Mouse (Mus musculus): ENCODE data around the gene Fam171a2. TPM values are rescaled to one million over a fixed set of nuclear protein-coding genes. Genes with fewer than 3 reads are reported as not detected.

The Fam171a2 gene
- polyA plus RNA-seq, 2 experiments, result 0.17 to 1.6 TPM

DNA sequence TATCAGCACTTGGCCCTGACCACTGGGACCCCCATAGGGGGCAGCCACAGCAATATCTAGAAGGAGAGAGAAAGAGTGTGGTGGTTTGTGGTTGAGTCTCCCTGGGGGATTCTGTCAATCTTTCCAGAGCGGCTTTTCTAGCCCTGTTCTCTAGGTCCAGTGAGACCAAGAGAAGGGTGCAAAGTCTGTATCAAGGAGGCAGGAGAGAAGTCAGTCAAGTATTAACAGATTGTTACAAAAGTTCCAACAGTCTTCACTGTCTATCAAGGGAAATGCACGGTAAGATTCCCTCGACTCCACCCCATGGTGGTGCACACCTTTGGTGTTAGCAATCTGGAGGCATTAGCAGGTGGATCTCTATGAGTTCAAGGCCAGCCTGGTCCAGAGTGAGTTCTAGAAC, 14.3 kb upstream of the Fam171a2 start:
- TF ChIP-seq CTCF (IDR thresholded peaks at IDR 0.05; ENCODE audit: low read depth), result no peak
- TF ChIP-seq EP300 (IDR thresholded peaks at IDR 0.05; ENCODE audit: low read depth), result no peak
- Histone ChIP-seq H3K4me2 (ENCODE audit: low read depth) (no peak overlapping the region), H3K4me3 (ENCODE audit: insufficient read depth in 1 of 2, low read depth in 2 of 2, low read length in 2 of 2) (no peak overlapping the region), H3K9me3 (ENCODE audit: control insufficient read depth, low read length) (no peaks in the 10 kb centered on the region), H3K9ac (replicated peaks) (no peak overlapping the region), H3K27ac (no peak overlapping the region), H3K4me1 (replicated peaks; ENCODE audit: control insufficient read depth in 2 of 2, insufficient read depth in 2 of 2, low read length in 1 of 2) (peaks cover 0 to 8% of the 10 kb centered on the region in 2 experiments; a peak in 2 of 4 replicates), H3K36me3 (replicated peaks; ENCODE audit: control insufficient read depth, insufficient read depth, low read depth) (no peaks in the 10 kb centered on the region), H3K27me3 (ENCODE audit: control insufficient read depth, insufficient read depth, low read length) (no peaks in the 10 kb centered on the region)
- WGBS (ENCODE audit: insufficient replicate concordance), result 45% methylated on average over 3 of the region's 3 CpGs
- DNase-seq (ENCODE audit: low read depth in 3 of 3, low spot score in 3 of 3), result no peak
- ATAC-seq (ENCODE audit: insufficient read depth), result no peak

DNA sequence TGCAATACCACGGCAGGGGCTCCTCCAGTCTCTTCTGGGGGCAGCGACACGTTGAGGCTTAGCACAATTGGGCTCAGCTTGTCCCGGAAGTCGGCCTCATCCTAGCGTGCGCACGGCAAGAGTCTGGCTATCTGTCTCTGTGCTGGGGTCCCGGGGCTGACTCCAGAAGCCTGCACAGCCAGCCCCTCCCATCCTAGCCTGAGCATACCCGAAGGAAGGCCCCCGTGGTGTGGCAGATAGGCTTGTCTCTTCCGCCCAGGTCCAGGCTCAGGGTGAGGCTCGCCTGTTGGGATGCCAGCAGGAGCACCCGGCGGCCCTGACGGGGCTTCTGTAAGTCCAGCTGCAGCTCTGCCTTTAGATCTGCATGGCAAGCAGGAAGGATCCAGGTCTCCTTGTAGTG, 13.1 kb upstream of the Fam171a2 start:
- no peak overlapping the region for H3K4me2 ChIP-seq (ENCODE audit: low read depth)
- H3K4me3 ChIP-seq (ENCODE audit: insufficient read depth in 1 of 2, low read depth in 2 of 2, low read length in 2 of 2), result no peak overlapping the region
- H3K9me3 ChIP-seq (ENCODE audit: control insufficient read depth, low read length), result no peaks in the 10 kb centered on the region
- peaks cover 0 to 10% of the 10 kb centered on the region in 2 experiments; a peak in 2 of 4 replicates for H3K4me1 ChIP-seq (replicated peaks; ENCODE audit: control insufficient read depth in 2 of 2, insufficient read depth in 2 of 2, low read length in 1 of 2)
- ATAC-seq (ENCODE audit: insufficient read depth), result peak; percentile 46; the same call in 1 of the 2 replicates
- TF ChIP-seq EP300 (IDR thresholded peaks at IDR 0.05; ENCODE audit: low read depth) (no peak), CTCF (IDR thresholded peaks at IDR 0.05; ENCODE audit: low read depth) (no peak)
- H3K36me3 ChIP-seq (replicated peaks; ENCODE audit: control insufficient read depth, insufficient read depth, low read depth), result no peaks in the 10 kb centered on the region
- no peak overlapping the region for H3K9ac ChIP-seq (replicated peaks)
- no peak overlapping the region for H3K27ac ChIP-seq
- WGBS (ENCODE audit: insufficient replicate concordance), result 46% methylated on average over 16 of the region's 16 CpGs
- DNase-seq (ENCODE audit: low read depth in 3 of 3, low spot score in 3 of 3), result no peak
- H3K27me3 ChIP-seq (ENCODE audit: control insufficient read depth, insufficient read depth, low read length), result no peaks in the 10 kb centered on the region

DNA sequence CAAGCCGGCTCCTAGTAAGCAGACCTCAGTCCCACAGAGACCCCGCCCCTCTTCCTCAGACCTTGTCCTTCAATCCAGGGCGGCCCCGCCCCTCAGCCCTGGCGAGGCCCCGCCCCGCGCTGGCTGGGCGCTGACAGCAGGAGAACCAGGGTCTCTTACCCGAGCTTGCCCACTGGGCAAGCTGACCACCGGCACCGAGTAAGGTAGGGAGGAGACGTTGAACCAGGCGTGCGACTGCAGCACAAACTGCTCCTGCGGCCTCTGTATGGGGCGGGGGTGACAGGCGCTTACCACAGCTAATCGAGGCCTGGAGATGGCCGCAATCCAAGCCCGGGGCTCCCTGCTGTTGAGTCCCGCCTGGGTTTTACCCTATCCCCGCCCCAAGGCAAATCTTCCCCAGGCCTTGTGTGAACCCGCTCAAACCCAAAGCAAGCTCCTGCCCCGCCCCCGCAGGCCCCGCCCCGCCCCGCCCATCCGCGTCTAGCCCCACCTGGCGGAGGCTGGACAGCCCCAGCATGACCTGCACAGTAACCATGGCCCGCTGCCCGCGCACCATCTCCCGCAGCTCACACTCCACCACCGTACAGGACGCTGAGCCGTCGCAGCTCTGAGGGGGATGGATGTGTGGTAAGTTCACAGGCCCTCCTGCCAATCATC, 8.4 kb upstream of the Fam171a2 start:
- peak overlapping the region; percentile 36 to 37 for H3K4me3 ChIP-seq (ENCODE audit: insufficient read depth in 1 of 2, low read depth in 2 of 2, low read length in 2 of 2)
- WGBS (ENCODE audit: insufficient replicate concordance), result 6% methylated on average over 40 of the region's 40 CpGs
- peaks cover 3% of the 10 kb centered on the region; the same call in 1 of the 2 replicates for H3K27me3 ChIP-seq (ENCODE audit: control insufficient read depth, insufficient read depth, low read length)
- peaks cover 0 to 9% of the 10 kb centered on the region in 2 experiments; a peak in 2 of 4 replicates for H3K4me1 ChIP-seq (replicated peaks; ENCODE audit: control insufficient read depth in 2 of 2, insufficient read depth in 2 of 2, low read length in 1 of 2)
- ATAC-seq (ENCODE audit: insufficient read depth) (peak; percentile 79), DNase-seq (ENCODE audit: low read depth in 3 of 3, low spot score in 3 of 3) (peak; percentile 47 to 52 (median 48))
- H3K9me3 ChIP-seq (ENCODE audit: control insufficient read depth, low read length), result no peaks in the 10 kb centered on the region
- no peaks in the 10 kb centered on the region for H3K36me3 ChIP-seq (replicated peaks; ENCODE audit: control insufficient read depth, insufficient read depth, low read depth)
- H3K27ac ChIP-seq, result no peak overlapping the region
- TF ChIP-seq EP300 (IDR thresholded peaks at IDR 0.05; ENCODE audit: low read depth) (no peak), CTCF (IDR thresholded peaks at IDR 0.05; ENCODE audit: low read depth) (peak; percentile 73)
- H3K4me2 ChIP-seq (ENCODE audit: low read depth), result peak overlapping the region; percentile 56
- H3K9ac ChIP-seq (replicated peaks), result no peak overlapping the region

- Histone ChIP-seq H3K4me3 (ENCODE audit: insufficient read depth in 1 of 2, low read depth in 2 of 2, low read length in 2 of 2) (no peak overlapping the region), H3K27ac (no peak overlapping the region), H3K9me3 (ENCODE audit: control insufficient read depth, low read length) (no peaks in the 10 kb centered on the region), H3K27me3 (ENCODE audit: control insufficient read depth, insufficient read depth, low read length) (peaks cover 24% of the 10 kb centered on the region), H3K9ac (replicated peaks) (no peak overlapping the region), H3K4me2 (ENCODE audit: low read depth) (no peak overlapping the region), H3K36me3 (replicated peaks; ENCODE audit: control insufficient read depth, insufficient read depth, low read depth) (no peaks in the 10 kb centered on the region), H3K4me1 (replicated peaks; ENCODE audit: control insufficient read depth in 2 of 2, insufficient read depth in 2 of 2, low read length in 1 of 2) (peaks cover 0 to 6% of the 10 kb centered on the region in 2 experiments; a peak in 1 of 4 replicates)
- TF ChIP-seq CTCF (IDR thresholded peaks at IDR 0.05; ENCODE audit: low read depth) (no peak), EP300 (IDR thresholded peaks at IDR 0.05; ENCODE audit: low read depth) (no peak)
- ATAC-seq (ENCODE audit: insufficient read depth) (no peak), DNase-seq (ENCODE audit: low read depth in 3 of 3, low spot score in 3 of 3) (no peak)
- 34% methylated on average over 10 of the region's 10 CpGs for WGBS (ENCODE audit: insufficient replicate concordance)
These were observed 5.6 kb upstream of the Fam171a2 start for GRCm38 (mm10) chr11:102453131-102453530.

- no peaks in the 10 kb centered on the region for H3K36me3 ChIP-seq (replicated peaks; ENCODE audit: control insufficient read depth, insufficient read depth, low read depth)
- H3K9me3 ChIP-seq (ENCODE audit: control insufficient read depth, low read length), result no peaks in the 10 kb centered on the region
- H3K9ac ChIP-seq (replicated peaks), result no peak overlapping the region
- H3K27me3 ChIP-seq (ENCODE audit: control insufficient read depth, insufficient read depth, low read length), result peaks cover 56% of the 10 kb centered on the region
- no peak for ATAC-seq (ENCODE audit: insufficient read depth)
- H3K4me3 ChIP-seq (ENCODE audit: insufficient read depth in 1 of 2, low read depth in 2 of 2, low read length in 2 of 2), result no peak overlapping the region
- TF ChIP-seq EP300 (IDR thresholded peaks at IDR 0.05; ENCODE audit: low read depth), result no peak
- no peak for TF ChIP-seq CTCF (IDR thresholded peaks at IDR 0.05; ENCODE audit: low read depth)
- no peaks in the 10 kb centered on the region for H3K4me1 ChIP-seq (replicated peaks; ENCODE audit: control insufficient read depth in 2 of 2, insufficient read depth in 2 of 2, low read length in 1 of 2)
- no peak overlapping the region for H3K27ac ChIP-seq
- H3K4me2 ChIP-seq (ENCODE audit: low read depth), result no peak overlapping the region
- 44% methylated on average over 17 of the region's 17 CpGs for whole genome bisulfite sequencing (ENCODE audit: insufficient replicate concordance)
- no peak for DNase-seq (ENCODE audit: low read depth in 3 of 3, low spot score in 3 of 3)
These were observed 1.8 kb upstream of the Fam171a2 start for GRCm38 (mm10) chr11:102449043-102450008.

Measured in liver, embryonic 14.5 days (tissue).